Mouse (Mus musculus): ENCODE results near the gene Gm42517. TPM values are rescaled to one million over a fixed set of nuclear protein-coding genes. Genes with fewer than 3 reads are reported as not detected.

The Gm42517 gene
- polyA plus RNA-seq (2012; rRNA removed), result 6.6 and 7.5 TPM in 2 replicates

GRCm38 (mm10) chr5:108367871-108368332, at the start of gene Gm42517:
Gene Gm42517, minus strand, starts transcription at chr5:108367922.

GRCm38 (mm10) chr5:108388201-108388600, 20.5 kb upstream of the Gm42517 start, which contains the start of gene Pde6b:
Gene Pde6b, plus strand, starts transcription at chr5:108388391.

Other genes with a start within 250 kb of the Gm42517 start
- gene Tmed5, start 235.3 kb downstream of the Gm42517 start, polyA plus RNA-seq (2012; rRNA removed), result 15.7 and 15.9 TPM in 2 replicates
- 1.5 and 2.0 TPM in 2 replicates for gene Ccdc18, start 235.0 kb downstream of the Gm42517 start, polyA plus RNA-seq (2012; rRNA removed)
- gene Dr1, start 99.0 kb downstream of the Gm42517 start, polyA plus RNA-seq (2012; rRNA removed), result 29.5 and 31.0 TPM in 2 replicates
- gene Pigg, start 55.3 kb downstream of the Gm42517 start, polyA plus RNA-seq (2012; rRNA removed), result 5.9 TPM in 2 replicates
- gene Pde6b, start 20.5 kb upstream of the Gm42517 start, polyA plus RNA-seq (2012; rRNA removed), result not detected in 2 replicates
- 186 and 220 TPM in 2 replicates for gene Atp5k, start 66.5 kb upstream of the Gm42517 start, polyA plus RNA-seq (2012; rRNA removed)
- gene Mfsd7a, start 81.0 kb upstream of the Gm42517 start, polyA plus RNA-seq (2012; rRNA removed), result 0.52 and 0.94 TPM in 2 replicates
- 32.4 and 33.7 TPM in 2 replicates for gene Pcgf3, start 93.3 kb upstream of the Gm42517 start, polyA plus RNA-seq (2012; rRNA removed)
- gene Cplx1, start 182.1 kb upstream of the Gm42517 start, polyA plus RNA-seq (2012; rRNA removed), result 22.0 and 24.0 TPM in 2 replicates